12 mouse cellular contexts compared by ENCODE assay signal in the genomic region with DNA sequence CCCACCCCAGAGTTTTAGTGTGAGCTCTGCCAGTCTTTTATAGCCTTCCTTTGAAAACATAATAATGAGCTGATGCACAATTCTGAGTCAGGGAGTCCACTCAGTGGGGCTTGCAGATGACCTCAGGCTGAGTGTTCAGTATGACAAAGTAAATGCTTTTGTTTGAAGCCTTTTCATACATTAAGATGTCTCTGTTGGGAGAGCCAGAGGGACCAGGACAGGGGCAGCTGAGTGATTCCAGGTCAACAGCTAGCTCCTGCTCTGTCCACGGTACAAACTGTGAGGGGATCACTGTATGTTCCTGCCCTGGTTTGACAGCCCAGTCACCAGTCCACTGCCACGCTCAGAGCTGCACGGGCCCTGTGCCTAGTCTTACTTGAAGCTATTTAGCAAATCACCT. TPM values are rescaled to one million over a fixed set of nuclear protein-coding genes. Genes with fewer than 3 reads are reported as not detected.
DNase-seq lines count a peak whose midpoint lies in the region; ATAC-seq lines count a peak whose summit lies in the region.
"Had no signal": no experiment of that assay in that cellular context is flagged by ENCODE, and none has a peak within 500 bp of the region (broad histone marks: within the 10 kb centered on the region; RNA-seq: fewer than 3 reads in every experiment).

No protein-coding gene starts in this region.

- no peaks in the 10 kb centered on the region for H3K36me3 ChIP-seq in lung, embryonic 16.5 days (ENCODE audit: control insufficient read depth, insufficient read depth, low read length)
- no peaks in the 10 kb centered on the region for H3K36me3 ChIP-seq in intestine, embryonic 16.5 days (ENCODE audit: control insufficient read depth, insufficient read depth, low read length)
- no peaks in the 10 kb centered on the region for H3K36me3 ChIP-seq in stomach, embryonic 15.5 days

- H3K9me3 ChIP-seq in lung, embryonic 16.5 days (ENCODE audit: control insufficient read depth, low read length): no peaks in the 10 kb centered on the region
- no peaks in the 10 kb centered on the region for H3K9me3 ChIP-seq in intestine, embryonic 16.5 days (ENCODE audit: control insufficient read depth, low read length)
- no peaks in the 10 kb centered on the region for H3K9me3 ChIP-seq in stomach, embryonic 15.5 days

- peak; percentile 44 for DNase-seq in adrenal gland, adult 2 months
- no peak for DNase-seq in adrenal gland, adult 18-20 months (ENCODE audit: low spot score in 2 of 2)
- DNase-seq in lung, postnatal 25 days (ENCODE audit: low spot score): no peak
- no peak for DNase-seq in layer of hippocampus, adult 9-10 months (ENCODE audit: low spot score)
- DNase-seq in urinary bladder, postnatal 14 days (ENCODE audit: low spot score): no peak

- no peak overlapping the region for H3K9ac ChIP-seq in lung, embryonic 16.5 days (ENCODE audit: low read length)
- H3K9ac ChIP-seq in intestine, embryonic 16.5 days (ENCODE audit: low read depth, low read length): no peak overlapping the region
- H3K9ac ChIP-seq in stomach, embryonic 15.5 days: no peak overlapping the region

- 34% methylated on average over 3 of the region's 3 CpGs for WGBS in lung, embryonic 16.5 days
- 41% methylated on average over 3 of the region's 3 CpGs for WGBS in intestine, embryonic 16.5 days
- 44% methylated on average over 3 of the region's 3 CpGs for WGBS in stomach, embryonic 15.5 days

- H3K27ac ChIP-seq in lung, embryonic 16.5 days (ENCODE audit: low read length): peak overlapping the region; percentile 21; the same call in 1 of the 2 replicates
- H3K27ac ChIP-seq in intestine, embryonic 16.5 days (ENCODE audit: low read length): 0 out of 2 replicates have a peak overlapping the region, but pooled peaks have one; percentile 7
- peak overlapping the region; percentile 67 for H3K27ac ChIP-seq in stomach, embryonic 15.5 days

- H3K4me3 ChIP-seq in lung, embryonic 16.5 days (ENCODE audit: low read length): no peak overlapping the region
- H3K4me3 ChIP-seq in intestine, embryonic 16.5 days (ENCODE audit: low read length): no peak overlapping the region
- no peak overlapping the region for H3K4me3 ChIP-seq in stomach, embryonic 15.5 days (replicated peaks)

- ATAC-seq in lung, embryonic 16.5 days (ENCODE audit: low read depth): peak; percentile 17; the same call in 1 of the 2 replicates
- no peak for ATAC-seq in intestine, embryonic 16.5 days
- no peak for ATAC-seq in stomach, embryonic 15.5 days (ENCODE audit: insufficient read depth, low FRiP score, low read depth)

- H3K27me3 ChIP-seq in lung, embryonic 16.5 days (ENCODE audit: control insufficient read depth, insufficient read depth, low read depth, low read length): no peaks in the 10 kb centered on the region
- no peaks in the 10 kb centered on the region for H3K27me3 ChIP-seq in intestine, embryonic 16.5 days (replicated peaks; ENCODE audit: control insufficient read depth, insufficient read depth, low read length)
- H3K27me3 ChIP-seq in stomach, embryonic 15.5 days (replicated peaks): no peaks in the 10 kb centered on the region

- no peak overlapping the region for H3K4me2 ChIP-seq in lung, embryonic 16.5 days (ENCODE audit: low read depth, low read length)
- H3K4me2 ChIP-seq in intestine, embryonic 16.5 days (ENCODE audit: low read depth, low read length): no peak overlapping the region
- no peak overlapping the region for H3K4me2 ChIP-seq in stomach, embryonic 15.5 days

- H3K4me1 ChIP-seq in lung, embryonic 16.5 days (replicated peaks; ENCODE audit: control insufficient read depth, insufficient read depth, low read length): peaks cover 17% of the 10 kb centered on the region
- H3K4me1 ChIP-seq in intestine, embryonic 16.5 days (ENCODE audit: control insufficient read depth, insufficient read depth, low read length): peaks cover 27% of the 10 kb centered on the region
- peaks cover 17% of the 10 kb centered on the region for H3K4me1 ChIP-seq in stomach, embryonic 15.5 days

RNA-seq across cellular contexts. Expression of gene Tgfbi, which starts 26.6 kb away (rescaled TPM):
- 10 to 100 TPM; 30.7 to 69.6 TPM for total RNA-seq in adrenal gland, adult 2 months (2021)
- polyA plus RNA-seq in adrenal gland, adult 2 months (2012; rRNA removed): 80.5 and 129 TPM in 2 replicates
- total RNA-seq in adrenal gland, adult 18-20 months (2021): 10 to 100 TPM; 38.3 to 86.5 TPM
- 175 and 183 TPM in 2 replicates for polyA plus RNA-seq in lung, embryonic 16.5 days (2015; fragmentation: Nextera tagmentation; extraction: Ambion mirVana)
- polyA plus RNA-seq in intestine, embryonic 16.5 days (2015; fragmentation: Nextera tagmentation; extraction: Ambion mirVana): 122 and 124 TPM in 2 replicates
- polyA plus RNA-seq in stomach, embryonic 15.5 days (2015; fragmentation: Nextera tagmentation; extraction: Ambion mirVana): 158 and 165 TPM in 2 replicates

RNA-seq across cellular contexts. Expression of gene Lect2, which starts 34.4 kb away (rescaled TPM):
- under 1 TPM in 1 of 2 experiments, not detected in 1; 0.49 TPM for total RNA-seq in adrenal gland, adult 2 months (2021)
- polyA plus RNA-seq in adrenal gland, adult 2 months (2012; rRNA removed): not detected in 2 replicates
- not detected for total RNA-seq in adrenal gland, adult 18-20 months (2021)
- polyA plus RNA-seq in lung, embryonic 16.5 days (2015; fragmentation: Nextera tagmentation; extraction: Ambion mirVana): 0.70 TPM in 1 of 2 replicates, not detected in the other
- 10.3 and 15.4 TPM in 2 replicates for polyA plus RNA-seq in intestine, embryonic 16.5 days (2015; fragmentation: Nextera tagmentation; extraction: Ambion mirVana)
- polyA plus RNA-seq in stomach, embryonic 15.5 days (2015; fragmentation: Nextera tagmentation; extraction: Ambion mirVana): 6.6 and 9.4 TPM in 2 replicates
- total RNA-seq: common myeloid progenitor, adult 5-6 weeks; hematopoietic stem cell, adult 5-6 weeks had no signal
- polyA plus RNA-seq: neural tube, embryonic 14.5 days; testis, adult 2 months had no signal

Comparison
In these comparisons a context has a peak if more than half of its experiments do, and no peak if none do; other contexts are left out.
1. H3K27ac ChIP-seq: peak in every context shown above with its lines; median percentile 67 in stomach, embryonic 15.5 days; 21 in lung, embryonic 16.5 days; 7 in intestine, embryonic 16.5 days.